Mouse (Mus musculus) midbrain, embryonic 13.5 days (tissue): Measurements from ENCODE around the gene Sema3b. TPM values are rescaled to one million over a fixed set of nuclear protein-coding genes. Genes with fewer than 3 reads are reported as not detected.

ENCODE experiments used
- ATAC-seq: fragments of 200-750 bp; cut with Nextera tagmentation; 2 replicates; pipeline ENCODE4 v1.8.0; 2017; ENCODE audit warnings: mild to moderate bottlenecking, moderate TSS enrichment, moderate library complexity
- H3K27ac ChIP-seq: fragments of 300-500 bp; sonication (generic); 2 replicates; pipeline ENCODE4 v1.5.1; 2015; ENCODE audit warnings: inconsistent platforms, mild to moderate bottlenecking, moderate library complexity
- H3K27me3 ChIP-seq: fragments of 300-500 bp; sonication (generic); 2 replicates; pipeline ENCODE4 v1.6.1; 2015; ENCODE audit warnings: mild to moderate bottlenecking, inconsistent platforms
- H3K36me3 ChIP-seq: fragments of 300-500 bp; sonication (generic); 2 replicates; pipeline ENCODE4 v1.6.1; 2015; ENCODE audit warnings: mild to moderate bottlenecking, inconsistent platforms
- H3K4me1 ChIP-seq: fragments of 300-500 bp; sonication (generic); replicated peaks from 2 replicates; pipeline ENCODE4 v1.6.1; 2015; ENCODE audit warnings: inconsistent platforms
- H3K4me2 ChIP-seq: fragments of 300-500 bp; sonication (generic); replicated peaks from 2 replicates; pipeline ENCODE4 v1.6.1; 2015; ENCODE audit warnings: moderate library complexity, mild to moderate bottlenecking, inconsistent platforms
- H3K4me3 ChIP-seq: fragments of 300-500 bp; sonication (generic); replicated peaks from 2 replicates; pipeline ENCODE4 v1.5.1; 2015; ENCODE audit warnings: mild to moderate bottlenecking, inconsistent platforms
- H3K9ac ChIP-seq: fragments of 300-500 bp; sonication (generic); replicated peaks from 2 replicates; pipeline ENCODE4 v1.6.1; 2015; ENCODE audit warnings: mild to moderate bottlenecking, inconsistent platforms
- H3K9me3 ChIP-seq: fragments of 300-500 bp; sonication (generic); 2 replicates; pipeline ENCODE4 v1.6.1; 2016; ENCODE audit warnings: mild to moderate bottlenecking, inconsistent platforms
- WGBS: fragments of 180-500 bp; shearing (Covaris S2); methylation state at CpG from one replicate; pipeline ENCODE4 v1.1.7; 2015; 5-methylcytosine and 5-hydroxymethylcytosine counted together
- polyA plus RNA-seq: library from polyadenylated mRNA; unstranded; fragments of >200 nt; fragmentation: Nextera tagmentation; extraction: Ambion mirVana; gene quantifications from 2 replicates; pipeline ENCODE4 v1.2.1, GENCODE M21; 2015

The Sema3b gene
- polyA plus RNA-seq, 1 experiment from 2014 or later, result 2.7 TPM

GRCm38 (mm10) chr9:107607036-107607435 is 2.0 kb downstream of the Sema3b start:
- WGBS, result 78% methylated on average over 2 of the region's 2 CpGs

DNA sequence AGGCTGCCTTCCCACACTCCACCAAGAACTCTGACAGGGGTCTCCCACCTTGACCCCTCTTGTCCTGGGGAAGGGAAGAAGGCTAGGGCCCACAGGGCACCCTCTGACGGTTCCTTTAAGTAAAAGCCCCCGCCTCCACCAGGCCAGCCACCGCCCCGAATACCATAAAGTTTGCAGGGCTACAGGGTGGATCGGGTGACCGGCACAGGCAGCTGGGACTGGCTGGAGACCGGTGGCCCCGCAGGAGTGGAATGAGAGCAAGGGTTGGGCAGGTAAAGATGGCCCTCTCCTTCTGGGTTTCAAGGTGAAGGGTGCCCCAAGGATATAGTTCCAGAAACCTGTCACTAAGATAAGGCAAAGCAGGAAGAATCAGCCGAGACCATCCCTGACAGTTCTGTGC is 2.4 kb downstream of the Sema3b start:
- Histone ChIP-seq H3K4me3 (no peak overlapping the region), H3K27me3 (no peaks in the 10 kb centered on the region), H3K4me2 (no peak overlapping the region), H3K36me3 (no peaks in the 10 kb centered on the region), H3K27ac (no peak overlapping the region), H3K9ac (no peak overlapping the region), H3K9me3 (no peaks in the 10 kb centered on the region), H3K4me1 (peaks cover 64% of the 10 kb centered on the region)
- ATAC-seq, result no peak
- 18% methylated on average over 9 of the region's 9 CpGs for WGBS

More at GRCm38 (mm10) chr9:107607036-107607435, 2.0 kb downstream of the Sema3b start:
- Histone ChIP-seq H3K27me3 (no peaks in the 10 kb centered on the region), H3K9me3 (no peaks in the 10 kb centered on the region), H3K4me3 (no peak overlapping the region), H3K36me3 (no peaks in the 10 kb centered on the region), H3K4me2 (no peak overlapping the region), H3K9ac (no peak overlapping the region), H3K27ac (no peak overlapping the region), H3K4me1 (peaks cover 69% of the 10 kb centered on the region)
- ATAC-seq, result no peak

GRCm38 (mm10) chr9:107605041-107605661 is 3.9 kb downstream of the Sema3b start:
- no peak for ATAC-seq
- Histone ChIP-seq H3K27me3 (no peaks in the 10 kb centered on the region), H3K36me3 (no peaks in the 10 kb centered on the region), H3K4me1 (peaks cover 59% of the 10 kb centered on the region), H3K27ac (no peak overlapping the region; the same call in 1 of the 2 replicates), H3K4me3 (no peak overlapping the region), H3K4me2 (peak overlapping the region; percentile 15), H3K9me3 (no peaks in the 10 kb centered on the region), H3K9ac (peak overlapping the region; percentile 49)
- WGBS, result 37% methylated on average over 23 of the region's 23 CpGs

DNA sequence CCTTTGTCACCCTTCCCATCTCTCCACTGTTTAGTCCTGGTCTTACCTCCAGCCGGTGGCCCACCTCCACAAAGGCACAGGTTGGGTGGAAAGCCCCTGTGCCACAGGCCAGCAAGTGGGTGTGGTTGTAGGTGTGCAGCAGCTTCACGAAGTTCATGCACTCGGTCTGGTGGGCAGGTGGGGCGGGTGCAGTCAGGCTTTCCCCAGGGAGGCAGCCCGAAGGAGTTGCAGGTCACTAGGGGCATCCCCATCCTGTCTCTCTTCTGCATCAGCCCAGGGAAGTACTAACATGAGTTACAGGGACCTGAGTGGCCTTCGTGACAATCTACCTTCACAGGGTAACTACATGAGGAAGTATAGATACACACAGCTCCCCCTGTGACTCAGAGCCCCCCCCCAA is 5.8 kb downstream of the Sema3b start:
- H3K4me1 ChIP-seq, result peaks cover 44% of the 10 kb centered on the region

GRCm38 (mm10) chr9:107602068-107602648 is 6.9 kb downstream of the Sema3b start:
- H3K4me2 ChIP-seq, result no peak overlapping the region
- H3K4me3 ChIP-seq, result no peak overlapping the region
- no peak overlapping the region; the same call in 1 of the 2 replicates for H3K9ac ChIP-seq
- 15% methylated on average over 10 of the region's 10 CpGs for WGBS
- peak; percentile 74 for ATAC-seq
- no peaks in the 10 kb centered on the region for H3K27me3 ChIP-seq
- H3K4me1 ChIP-seq, result peaks cover 35% of the 10 kb centered on the region
- no peaks in the 10 kb centered on the region for H3K36me3 ChIP-seq
- H3K27ac ChIP-seq, result peak overlapping the region; percentile 60
- no peaks in the 10 kb centered on the region for H3K9me3 ChIP-seq

More for the DNA sequence above, 5.8 kb downstream of the Sema3b start:
- Histone ChIP-seq H3K36me3 (no peaks in the 10 kb centered on the region), H3K9me3 (no peaks in the 10 kb centered on the region), H3K4me3 (no peak overlapping the region), H3K4me2 (no peak overlapping the region), H3K9ac (no peak overlapping the region), H3K27ac (no peak overlapping the region), H3K27me3 (no peaks in the 10 kb centered on the region)
- no peak for ATAC-seq
- 89% methylated on average over 6 of the region's 6 CpGs for WGBS

- H3K27ac ChIP-seq, result no peak overlapping the region
- no peaks in the 10 kb centered on the region for H3K27me3 ChIP-seq
- H3K4me3 ChIP-seq, result no peak overlapping the region
- no peak overlapping the region for H3K4me2 ChIP-seq
- 88% methylated on average over 11 of the region's 11 CpGs for WGBS
- no peaks in the 10 kb centered on the region for H3K9me3 ChIP-seq
- no peak for ATAC-seq
- H3K9ac ChIP-seq, result no peak overlapping the region
- H3K36me3 ChIP-seq, result no peaks in the 10 kb centered on the region
- H3K4me1 ChIP-seq, result peaks cover 27% of the 10 kb centered on the region
Measured at GRCm38 (mm10) chr9:107601275-107601674, 7.8 kb downstream of the Sema3b start.

GRCm38 (mm10) chr9:107600745-107601144 is 8.3 kb downstream of the Sema3b start:
- 84% methylated on average over 12 of the region's 12 CpGs for WGBS
- no peak overlapping the region for H3K4me3 ChIP-seq
- H3K9me3 ChIP-seq, result no peaks in the 10 kb centered on the region
- no peak overlapping the region for H3K9ac ChIP-seq
- H3K4me1 ChIP-seq, result peaks cover 24% of the 10 kb centered on the region
- H3K36me3 ChIP-seq, result no peaks in the 10 kb centered on the region
- no peaks in the 10 kb centered on the region for H3K27me3 ChIP-seq
- H3K27ac ChIP-seq, result no peak overlapping the region
- no peak overlapping the region for H3K4me2 ChIP-seq
- ATAC-seq, result no peak

GRCm38 (mm10) chr9:107599842-107600241 is 9.2 kb downstream of the Sema3b start:
- no peaks in the 10 kb centered on the region for H3K27me3 ChIP-seq
- H3K9me3 ChIP-seq, result no peaks in the 10 kb centered on the region
- no peak for ATAC-seq
- WGBS, result 83% methylated on average over 14 of the region's 14 CpGs
- peaks cover 15% of the 10 kb centered on the region for H3K4me1 ChIP-seq
- H3K4me3 ChIP-seq, result no peak overlapping the region
- H3K9ac ChIP-seq, result no peak overlapping the region
- H3K27ac ChIP-seq, result no peak overlapping the region
- H3K4me2 ChIP-seq, result no peak overlapping the region
- no peaks in the 10 kb centered on the region for H3K36me3 ChIP-seq

DNA sequence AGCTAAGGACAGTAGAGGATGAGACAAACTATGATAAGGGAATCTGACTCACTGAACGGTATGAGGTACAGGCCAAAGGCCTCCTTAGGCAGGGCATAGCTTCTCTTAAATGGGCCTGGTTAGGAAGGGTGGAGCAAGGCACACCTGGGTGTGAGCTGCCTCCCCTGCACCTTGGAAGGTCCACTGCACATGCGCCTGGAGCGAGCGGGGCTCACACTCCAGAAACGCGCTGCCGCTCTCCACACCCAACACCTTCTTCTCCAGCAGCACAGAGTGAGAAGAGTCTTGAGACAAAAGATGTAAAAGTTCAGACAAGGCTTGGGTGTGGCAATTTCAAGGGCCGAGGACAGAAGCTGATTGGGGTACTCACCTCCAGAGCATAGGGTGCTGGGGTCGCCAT is 9.6 kb downstream of the Sema3b start:
- ATAC-seq, result no peak
- H3K36me3 ChIP-seq, result no peaks in the 10 kb centered on the region
- no peak overlapping the region for H3K9ac ChIP-seq
- no peak overlapping the region for H3K4me2 ChIP-seq
- no peaks in the 10 kb centered on the region for H3K27me3 ChIP-seq
- peaks cover 11% of the 10 kb centered on the region for H3K4me1 ChIP-seq
- no peak overlapping the region for H3K27ac ChIP-seq
- no peak overlapping the region for H3K4me3 ChIP-seq
- 87% methylated on average over 9 of the region's 9 CpGs for WGBS
- H3K9me3 ChIP-seq, result no peaks in the 10 kb centered on the region

DNA sequence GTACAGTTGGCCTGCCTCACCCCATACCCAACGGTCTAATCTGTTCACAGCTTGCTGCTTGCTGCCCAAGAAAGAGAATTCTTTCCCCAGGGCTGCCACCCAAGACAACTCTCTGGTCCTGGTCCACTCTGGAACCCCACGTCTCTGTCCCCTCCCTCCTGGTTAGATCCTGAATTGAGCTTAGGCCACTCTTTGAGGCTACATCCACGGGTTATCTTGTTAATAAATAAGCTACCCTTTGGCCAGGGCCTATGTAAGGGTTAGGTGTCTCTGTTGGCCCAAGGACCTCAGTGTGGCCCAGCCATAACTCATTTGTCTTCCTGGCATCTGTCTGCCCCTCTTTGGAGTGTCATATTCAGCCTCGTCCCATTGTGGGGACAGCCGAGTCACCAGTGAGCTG is 10.6 kb downstream of the Sema3b start:
- Histone ChIP-seq H3K9ac (no peak overlapping the region), H3K27ac (no peak overlapping the region), H3K36me3 (peaks cover 8% of the 10 kb centered on the region), H3K4me1 (peaks cover 7% of the 10 kb centered on the region), H3K9me3 (no peaks in the 10 kb centered on the region), H3K4me3 (no peak overlapping the region), H3K27me3 (no peaks in the 10 kb centered on the region), H3K4me2 (no peak overlapping the region)
- WGBS, result 78% methylated on average over 5 of the region's 5 CpGs
- ATAC-seq, result no peak

GRCm38 (mm10) chr9:107596619-107597569 is 12.1 kb downstream of the Sema3b start:
- H3K9ac ChIP-seq, result no peak overlapping the region
- H3K4me3 ChIP-seq, result no peak overlapping the region
- 0 out of 2 replicates have a peak, but pooled peaks cover 3% of the 10 kb centered on the region for H3K4me1 ChIP-seq
- ATAC-seq, result no peak
- H3K9me3 ChIP-seq, result no peaks in the 10 kb centered on the region
- 92% methylated on average over 11 of the region's 11 CpGs for WGBS
- H3K4me2 ChIP-seq, result no peak overlapping the region
- peaks cover 23% of the 10 kb centered on the region for H3K36me3 ChIP-seq
- no peak overlapping the region for H3K27ac ChIP-seq
- H3K27me3 ChIP-seq, result no peaks in the 10 kb centered on the region
